Mouse (Mus musculus) heart, adult 2 months (tissue): Measurements from ENCODE around the gene Ntf5. TPM values are rescaled to one million over a fixed set of nuclear protein-coding genes. Genes with fewer than 3 reads are reported as not detected.
A peak's percentile ranks its signal among the peaks of the same experiment; 100 is the strongest.

Experiments used
- DNase-seq, 2 experiments: peaks; one replicate each; pipeline ENCODE4 v3.0.0; 2021
- H3K27ac ChIP-seq: fragments of 200-600 bp; 2 replicates; pipeline ENCODE4 v1.8.1; 2022
- H3K27me3 ChIP-seq: fragments of 200-500 bp; 2 replicates; pipeline ENCODE4 v1.6.1; 2012; ENCODE audit warnings: mild to moderate bottlenecking, low read length, inconsistent platforms, mixed read lengths; ENCODE audit not compliant: control insufficient read depth, insufficient read depth
- H3K36me3 ChIP-seq: fragments of 200-500 bp; 2 replicates; pipeline ENCODE4 v1.6.1; 2012; ENCODE audit warnings: low read length, inconsistent platforms; ENCODE audit not compliant: control insufficient read depth, insufficient read depth
- H3K4me1 ChIP-seq: fragments of 200-500 bp; 2 replicates; pipeline ENCODE4 v1.6.1; 2011; ENCODE audit warnings: low read length; ENCODE audit not compliant: control insufficient read depth, insufficient read depth
- H3K4me3 ChIP-seq: fragments of 200-600 bp; 2 replicates; pipeline ENCODE4 v1.8.1; 2022
- H3K79me2 ChIP-seq: fragments of 200-500 bp; replicated peaks from 2 replicates; pipeline ENCODE4 v1.6.1; 2012; ENCODE audit warnings: mild to moderate bottlenecking, inconsistent platforms, low read length, moderate library complexity, mixed read lengths; ENCODE audit not compliant: control insufficient read depth, insufficient read depth
- H3K9ac ChIP-seq: fragments of 200-500 bp; 2 replicates; pipeline ENCODE4 v1.6.1; 2012; ENCODE audit warnings: low read depth, mild to moderate bottlenecking, control low read depth, inconsistent platforms, low read length, mixed read lengths
- CTCF ChIP-seq: fragments of 200-600 bp; IDR thresholded peaks from 2 replicates; pipeline ENCODE4 v1.8.1; 2022; ENCODE audit warnings: antibody characterized with exemption, mild to moderate bottlenecking, moderate library complexity
- EP300 ChIP-seq: fragments of 200-500 bp; IDR thresholded peaks from 2 replicates; pipeline ENCODE4 v1.6.1; 2011; ENCODE audit warnings: low read depth, low read length, control low read depth; ENCODE audit not compliant: insufficient read depth
- POLR2A ChIP-seq: fragments of 200-500 bp; IDR thresholded peaks from 2 replicates; pipeline ENCODE4 v1.6.1; 2011; ENCODE audit warnings: mild to moderate bottlenecking, low read depth, low read length, control low read depth; ENCODE audit not compliant: insufficient read depth
- WGBS: fragments of 180-500 bp; shearing (Covaris S2); methylation state at CpG from one replicate; pipeline ENCODE4 v1.1.7; 2018; 5-methylcytosine and 5-hydroxymethylcytosine counted together
- intact Hi-C: fragments of 180-260 bp; cut with DNase I; formaldehyde crosslinking; loops from one replicate; pipeline ENCODE4 v1.15.1; 2025
- long read RNA-seq: library from polyadenylated mRNA; stranded (forward); transcript quantifications from one replicate; pipeline ENCODE4 v2.0.0, GENCODE M21; 2021
- polyA plus RNA-seq: library from polyadenylated mRNA; depleted of rRNA; stranded (reverse); fragments of >200 nt; gene quantifications from 2 replicates; pipeline ENCODE4 v1.2.3, GENCODE M21; 2012; rRNA removed
- total RNA-seq, 2 experiments: library from RNA; stranded (reverse); gene quantifications; 2 replicates each; pipeline ENCODE4 v1.2.3; 2021

Ntf5 gene
- total RNA-seq (under 1 TPM; 0.11 to 0.50 TPM), polyA plus RNA-seq (0.32 and 0.43 TPM in 2 replicates)
- long read RNA-seq = 0 reads

- intact Hi-C loops = no loop called here
- peaks cover 6% of the 10 kb centered on the region for H3K27me3 ChIP-seq
Measured at GRCm38 (mm10) chr7:45413113-45413863, at the start of gene Ntf5. TSS of gene Ntf5 (plus strand) at chr7:45413695.

GRCm38 (mm10) chr7:45363983-45364382, 49.5 kb upstream of the Ntf5 start:
- Histone ChIP-seq H3K36me3 (no peaks in the 10 kb centered on the region), H3K4me1 (no peaks in the 10 kb centered on the region), H3K79me2 (no peaks in the 10 kb centered on the region), H3K27ac (no peak overlapping the region), H3K27me3 (peaks cover 5% of the 10 kb centered on the region; the same call in 1 of the 2 replicates), H3K9ac (no peak overlapping the region), H3K4me3 (no peak overlapping the region)
- intact Hi-C loops = loop anchor here (10.0 kb wide), 1 partner anchor 59 kb away; no protein-coding TSS in a partner anchor
- TF ChIP-seq EP300 (no peak), CTCF (no peak)
- WGBS = 55% methylated on average over 2 of the region's 2 CpGs
- no peak for DNase-seq

More at GRCm38 (mm10) chr7:45413113-45413863, at the start of gene Ntf5:
- Histone ChIP-seq H3K27ac (no peak within 1 kb of the TSS), H3K36me3 (no peaks in the 10 kb centered on the region), H3K79me2 (no peaks in the 10 kb centered on the region), H3K4me3 (peak within 1 kb of the TSS; percentile 45), H3K4me1 (no peaks in the 10 kb centered on the region), H3K9ac (peak within 1 kb of the TSS; percentile 36)
- WGBS = 3% methylated on average over 37 of the region's 45 CpGs
- DNase-seq = peak; percentile 33 to 51
- TF ChIP-seq POLR2A = no peak
- TF ChIP-seq CTCF = no peak
- TF ChIP-seq EP300 = no peak

GRCm38 (mm10) chr7:45365742-45366651, 47.5 kb upstream of the Ntf5 start:
- Histone ChIP-seq H3K36me3 (no peaks in the 10 kb centered on the region), H3K27ac (no peak overlapping the region), H3K4me1 (peaks cover 1% of the 10 kb centered on the region; the same call in 1 of the 2 replicates), H3K9ac (peak overlapping the region; percentile 27; the same call in 1 of the 2 replicates), H3K79me2 (no peaks in the 10 kb centered on the region), H3K27me3 (peaks cover 5% of the 10 kb centered on the region; the same call in 1 of the 2 replicates), H3K4me3 (peak overlapping the region; percentile 66)
- DNase-seq = peak; percentile 53 to 71
- intact Hi-C loops = loop anchor here (10.0 kb wide), 1 partner anchor 61 kb away; no protein-coding TSS in a partner anchor
- no peak for TF ChIP-seq POLR2A
- no peak for TF ChIP-seq EP300
- TF ChIP-seq CTCF = peak; percentile 35
- 4% methylated on average over 35 of the region's 35 CpGs for WGBS

GRCm38 (mm10) chr7:45366652-45367019, 46.9 kb upstream of the Ntf5 start, which contains the start of gene Ppfia3:
TSS of gene Ppfia3 (minus strand) at chr7:45367019.
- Histone ChIP-seq H3K4me3 (peak within 1 kb of the TSS; percentile 66), H3K9ac (peak within 1 kb of the TSS; percentile 51), H3K36me3 (no peaks in the 10 kb centered on the region), H3K27ac (peak within 1 kb of the TSS; percentile 37), H3K79me2 (no peaks in the 10 kb centered on the region), H3K4me1 (peaks cover 1% of the 10 kb centered on the region; the same call in 1 of the 2 replicates), H3K27me3 (peaks cover 4% of the 10 kb centered on the region; the same call in 1 of the 2 replicates)
- intact Hi-C loops = loop anchor here (10.0 kb wide), 1 partner anchor 62 kb away; no protein-coding TSS in a partner anchor
- TF ChIP-seq CTCF (no peak), POLR2A (no peak), EP300 (no peak)
- DNase-seq = peak in 1 of 2 experiments; percentile 35
- 3% methylated on average over 25 of the region's 26 CpGs for WGBS

- DNase-seq = peak; percentile 97 to 99
- WGBS = under 1% methylated on average over 70 of the region's 70 CpGs
- peak overlapping the region; percentile 37 for H3K27ac ChIP-seq
- intact Hi-C loops = loop anchor here (10.0 kb wide), 1 partner anchor 62 kb away; no protein-coding TSS in a partner anchor
- H3K4me1 ChIP-seq = peaks cover 1% of the 10 kb centered on the region; the same call in 1 of the 2 replicates
- TF ChIP-seq CTCF (peak; percentile 92), EP300 (no peak)
- no peaks in the 10 kb centered on the region for H3K36me3 ChIP-seq
- H3K27me3 ChIP-seq = peaks cover 4% of the 10 kb centered on the region; the same call in 1 of the 2 replicates
- peak overlapping the region; percentile 66 for H3K4me3 ChIP-seq
- peak overlapping the region; percentile 51 for H3K9ac ChIP-seq
- no peaks in the 10 kb centered on the region for H3K79me2 ChIP-seq
Measured at GRCm38 (mm10) chr7:45367020-45367880, 46.2 kb upstream of the Ntf5 start.
